Comparison of ENCODE assay signal across 14 mouse cellular contexts in the genomic region with DNA sequence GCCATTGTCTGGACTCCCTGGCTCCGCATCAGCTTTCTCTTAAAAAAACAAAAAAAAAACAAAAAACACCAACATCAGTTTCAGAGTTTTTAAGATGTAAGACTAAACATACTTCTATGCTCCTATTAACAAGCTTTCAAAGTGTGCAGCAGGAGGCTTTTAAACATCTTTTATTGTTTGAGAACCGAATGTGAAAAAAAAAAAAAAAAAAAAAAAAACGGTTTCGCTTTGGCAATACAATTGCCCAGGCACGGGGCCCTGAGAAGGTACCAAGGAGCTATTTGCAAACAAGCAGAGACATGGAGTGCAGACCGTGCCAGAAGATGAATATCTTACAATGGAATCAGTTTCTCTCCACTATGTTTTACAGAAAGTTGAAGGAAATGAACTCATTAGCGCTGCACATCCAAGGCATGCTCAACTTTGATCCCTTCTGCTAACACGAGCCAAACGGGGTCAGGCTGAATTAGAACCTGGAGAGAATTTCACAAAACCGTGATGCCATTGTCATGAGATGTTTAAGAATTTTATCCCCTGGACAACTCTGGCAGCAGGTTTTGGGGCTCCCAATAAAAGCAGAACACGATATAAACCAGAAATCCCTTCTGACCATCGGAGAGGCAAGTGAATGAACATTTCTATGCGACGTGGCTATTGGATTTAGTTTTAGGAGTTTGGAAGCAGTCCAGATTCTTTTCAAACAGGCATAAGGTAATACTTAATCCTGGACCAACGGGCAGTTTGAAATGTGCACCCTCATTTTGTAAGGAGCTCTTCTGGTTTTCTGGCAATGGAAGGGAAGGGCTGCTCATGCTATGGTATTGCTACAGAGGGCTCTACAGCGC.
DNase-seq lines count a peak whose midpoint lies in the region; ATAC-seq and TF ChIP-seq lines count a peak whose summit lies in the region.
"Had no signal": no experiment of that assay in that cellular context is flagged by ENCODE, and none has a peak within 500 bp of the region (broad histone marks: within the 10 kb centered on the region; RNA-seq: fewer than 3 reads in every experiment).

No protein-coding gene starts in this region.

- no peaks in the 10 kb centered on the region for H3K4me1 ChIP-seq in hindbrain, postnatal 0 days (ENCODE audit: insufficient read depth, low read length)
- no peaks in the 10 kb centered on the region for H3K4me1 ChIP-seq in hindbrain, embryonic 16.5 days (ENCODE audit: control insufficient read depth, insufficient read depth, low read depth, low read length)
- peaks cover 33% of the 10 kb centered on the region for H3K4me1 ChIP-seq in limb, embryonic 13.5 days
- H3K4me1 ChIP-seq: kidney, embryonic 15.5 days; lung, embryonic 15.5 days; neural tube, embryonic 12.5 days had no signal

- 0 out of 2 replicates have a peak, but pooled peaks cover 3% of the 10 kb centered on the region for H3K27me3 ChIP-seq in hindbrain, postnatal 0 days (ENCODE audit: insufficient read depth, low read length)
- H3K27me3 ChIP-seq in hindbrain, embryonic 16.5 days (replicated peaks; ENCODE audit: control insufficient read depth, insufficient read depth, low read length), result no peaks in the 10 kb centered on the region
- no peaks in the 10 kb centered on the region for H3K27me3 ChIP-seq in limb, embryonic 13.5 days
- H3K27me3 ChIP-seq: kidney, embryonic 15.5 days; lung, embryonic 15.5 days; neural tube, embryonic 12.5 days had no signal

- no peak for TF ChIP-seq CTCF in hindbrain, postnatal 0 days (IDR thresholded peaks at IDR 0.05; ENCODE audit: low read depth)

- WGBS in hindbrain, postnatal 0 days, result 45% methylated on average over 16 of the region's 16 CpGs
- 56% methylated on average over 16 of the region's 16 CpGs for WGBS in hindbrain, embryonic 16.5 days
- 30% methylated on average over 16 of the region's 16 CpGs for WGBS in limb, embryonic 13.5 days

- H3K4me2 ChIP-seq in hindbrain, postnatal 0 days (ENCODE audit: low read depth, low read length), result peak overlapping the region; percentile 39
- H3K4me2 ChIP-seq in hindbrain, embryonic 16.5 days (ENCODE audit: low read length), result no peak overlapping the region
- peak overlapping the region; percentile 51 for H3K4me2 ChIP-seq in limb, embryonic 13.5 days (replicated peaks)
- H3K4me2 ChIP-seq: kidney, embryonic 15.5 days; lung, embryonic 15.5 days; neural tube, embryonic 12.5 days had no signal

- no peak overlapping the region for H3K9ac ChIP-seq in hindbrain, postnatal 0 days (replicated peaks; ENCODE audit: low read length)
- H3K9ac ChIP-seq in hindbrain, embryonic 16.5 days (ENCODE audit: low read depth, low read length), result no peak overlapping the region
- no peak overlapping the region for H3K9ac ChIP-seq in limb, embryonic 13.5 days
- H3K9ac ChIP-seq: kidney, embryonic 15.5 days; lung, embryonic 15.5 days; neural tube, embryonic 12.5 days had no signal

- H3K27ac ChIP-seq in hindbrain, postnatal 0 days, result no peak overlapping the region
- H3K27ac ChIP-seq in hindbrain, embryonic 16.5 days (ENCODE audit: low read depth, low read length), result no peak overlapping the region
- peak overlapping the region; percentile 12; the same call in 1 of the 2 replicates for H3K27ac ChIP-seq in limb, embryonic 13.5 days
- H3K27ac ChIP-seq: kidney, embryonic 15.5 days; lung, embryonic 15.5 days; neural tube, embryonic 12.5 days had no signal

- no peaks in the 10 kb centered on the region for H3K9me3 ChIP-seq in hindbrain, postnatal 0 days (ENCODE audit: low read length)
- H3K9me3 ChIP-seq in hindbrain, embryonic 16.5 days (ENCODE audit: control insufficient read depth, low read length), result no peaks in the 10 kb centered on the region
- H3K9me3 ChIP-seq in limb, embryonic 13.5 days, result no peaks in the 10 kb centered on the region
- H3K9me3 ChIP-seq: kidney, embryonic 15.5 days; lung, embryonic 15.5 days; neural tube, embryonic 12.5 days had no signal

- ATAC-seq in hindbrain, postnatal 0 days, result no peak
- no peak for ATAC-seq in hindbrain, embryonic 16.5 days
- peak; percentile 77; the same call in 1 of the 2 replicates for ATAC-seq in limb, embryonic 13.5 days (ENCODE audit: low FRiP score, low read depth)
- ATAC-seq: CD4-positive, CD25-positive, alpha-beta regulatory T cell, adult 4 months had no signal

- no peaks in the 10 kb centered on the region for H3K36me3 ChIP-seq in hindbrain, postnatal 0 days (ENCODE audit: insufficient read depth, low read length)
- no peaks in the 10 kb centered on the region for H3K36me3 ChIP-seq in hindbrain, embryonic 16.5 days (ENCODE audit: control insufficient read depth, insufficient read depth, low read length)
- no peaks in the 10 kb centered on the region for H3K36me3 ChIP-seq in limb, embryonic 13.5 days
- H3K36me3 ChIP-seq: kidney, embryonic 15.5 days; lung, embryonic 15.5 days; neural tube, embryonic 12.5 days had no signal

- no peak overlapping the region for H3K4me3 ChIP-seq in hindbrain, postnatal 0 days (ENCODE audit: low read length)
- no peak overlapping the region for H3K4me3 ChIP-seq in hindbrain, embryonic 16.5 days (ENCODE audit: low read length)
- no peak overlapping the region for H3K4me3 ChIP-seq in limb, embryonic 13.5 days
- H3K4me3 ChIP-seq: kidney, embryonic 15.5 days; lung, embryonic 15.5 days; neural tube, embryonic 12.5 days had no signal

- no peak for DNase-seq in hindbrain, postnatal 0 days (ENCODE audit: low spot score)
- peak; percentile 34 for DNase-seq in 3T3-L1 (ENCODE audit: low read depth, low spot score)
- DNase-seq in Muller cell, postnatal 12 days (ENCODE audit: inconsistent ontology term), result peak; percentile 58
- DNase-seq in heart, adult 11 months, result no peak
- DNase-seq in kidney, postnatal 10 days, result no peak
- DNase-seq: adrenal gland, adult 8-10 months; heart, postnatal 36 days; thymus, adult 2 months had no signal

Comparison
In these comparisons a context has a peak if more than half of its experiments do, and no peak if none do; other contexts are left out.
1. DNase-seq: peak in 3T3-L1 (single experiment) and Muller cell, postnatal 12 days (single experiment); none in hindbrain, postnatal 0 days (single experiment), heart, adult 11 months (single experiment) and kidney, postnatal 10 days (single experiment).